8 mouse cellular contexts compared by ENCODE assay signal in the genomic region with DNA sequence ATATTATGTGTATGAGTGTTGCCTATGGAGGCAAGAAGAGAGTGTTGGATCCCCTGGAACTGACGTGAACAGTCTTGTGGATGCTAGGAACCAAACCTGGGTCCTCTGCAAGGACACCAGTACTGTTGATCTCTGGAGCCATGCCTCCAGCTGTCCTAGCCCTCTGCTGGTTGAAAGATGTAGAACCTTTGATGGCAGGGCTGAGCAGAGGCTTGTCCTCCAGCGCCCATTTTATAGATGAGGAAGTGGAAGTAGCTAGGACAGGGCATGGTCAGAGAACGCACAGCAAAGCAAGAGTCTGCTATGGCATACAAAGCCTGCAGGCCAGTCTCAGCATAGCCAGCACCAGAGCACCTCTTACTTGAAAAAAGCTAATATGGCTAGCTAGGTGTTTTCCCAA. TPM values are rescaled to one million over a fixed set of nuclear protein-coding genes. Genes with fewer than 3 reads are reported as not detected.
DNase-seq lines count a peak whose midpoint lies in the region; ATAC-seq and TF ChIP-seq lines count a peak whose summit lies in the region.

No protein-coding gene starts in this region.

- TF ChIP-seq POLR2A in small intestine, adult 2 months (IDR thresholded peaks at IDR 0.05; ENCODE audit: low read depth, low read length), result no peak

- H3K4me1 ChIP-seq in kidney, postnatal 0 days (replicated peaks; ENCODE audit: insufficient read depth, low read length), result peaks cover 8% of the 10 kb centered on the region; the same call in 1 of the 2 replicates
- H3K4me1 ChIP-seq in kidney, embryonic 14.5 days (ENCODE audit: control insufficient read depth, insufficient read depth, low read length), result peaks cover 9% of the 10 kb centered on the region
- peaks cover 18% of the 10 kb centered on the region for H3K4me1 ChIP-seq in small intestine, adult 2 months (ENCODE audit: control insufficient read depth, insufficient read depth, insufficient read length, low read length)
- H3K4me1 ChIP-seq in forebrain, embryonic 10.5 days, result no peaks in the 10 kb centered on the region

- H3K9me3 ChIP-seq in kidney, postnatal 0 days (replicated peaks; ENCODE audit: low read length), result no peaks in the 10 kb centered on the region
- H3K9me3 ChIP-seq in kidney, embryonic 14.5 days (ENCODE audit: control insufficient read depth, low read length), result no peaks in the 10 kb centered on the region
- no peaks in the 10 kb centered on the region for H3K9me3 ChIP-seq in forebrain, embryonic 10.5 days

- no peak overlapping the region for H3K4me3 ChIP-seq in kidney, postnatal 0 days (replicated peaks; ENCODE audit: low read depth, low read length)
- H3K4me3 ChIP-seq in kidney, embryonic 14.5 days (ENCODE audit: low read length), result no peak overlapping the region
- H3K4me3 ChIP-seq in small intestine, adult 2 months (ENCODE audit: low read depth, low read length), result no peak overlapping the region
- no peak overlapping the region for H3K4me3 ChIP-seq in forebrain, embryonic 10.5 days

- H3K4me2 ChIP-seq in kidney, postnatal 0 days (ENCODE audit: low read length), result no peak overlapping the region
- H3K4me2 ChIP-seq in kidney, embryonic 14.5 days (replicated peaks; ENCODE audit: low read depth, low read length), result no peak overlapping the region

- no peak for ATAC-seq in kidney, postnatal 0 days (replicated peaks; ENCODE audit: low FRiP score, low read depth)
- no peak for ATAC-seq in kidney, embryonic 14.5 days (ENCODE audit: low FRiP score, low TSS enrichment)
- peak; percentile 35 to 57; a peak in 3 of 4 replicates for ATAC-seq in hematopoietic stem cell, adult 5-6 weeks (replicated peaks in 1 of 2; ENCODE audit: insufficient read depth in 1 of 2, low FRiP score in 2 of 2, low TSS enrichment in 1 of 2, low read depth in 1 of 2, poor library complexity in 2 of 2, severe bottlenecking in 2 of 2)

- peak; percentile 18 for DNase-seq in kidney, postnatal 0 days (ENCODE audit: low spot score)
- peak; percentile 76 for DNase-seq in T-cell, adult 2 months (ENCODE audit: low spot score)
- no peak for DNase-seq in forebrain, embryonic 10.5 days (ENCODE audit: extremely low spot score, low spot score)
- no peak for DNase-seq in frontal cortex, adult 2 months (ENCODE audit: extremely low spot score in 1 of 2, low spot score in 1 of 2)
- no peak for DNase-seq in ovary, postnatal 36 days (ENCODE audit: low spot score)

- no peak overlapping the region for H3K9ac ChIP-seq in kidney, postnatal 0 days (ENCODE audit: low read depth, low read length)
- H3K9ac ChIP-seq in kidney, embryonic 14.5 days (ENCODE audit: low read depth, low read length), result no peak overlapping the region

- peaks cover 36% of the 10 kb centered on the region; the same call in 1 of the 2 replicates for H3K36me3 ChIP-seq in kidney, postnatal 0 days (ENCODE audit: insufficient read depth, low read length)
- H3K36me3 ChIP-seq in kidney, embryonic 14.5 days (ENCODE audit: control insufficient read depth, insufficient read depth, low read length), result peaks cover 35% of the 10 kb centered on the region
- peaks cover 51% of the 10 kb centered on the region for H3K36me3 ChIP-seq in small intestine, adult 2 months (ENCODE audit: control insufficient read depth, insufficient read depth, low read length)
- peaks cover 88% of the 10 kb centered on the region for H3K36me3 ChIP-seq in forebrain, embryonic 10.5 days (replicated peaks)

- no peaks in the 10 kb centered on the region for H3K27me3 ChIP-seq in kidney, postnatal 0 days (ENCODE audit: insufficient read depth, low read length)
- no peaks in the 10 kb centered on the region for H3K27me3 ChIP-seq in kidney, embryonic 14.5 days (ENCODE audit: control insufficient read depth, insufficient read depth, low read length)
- H3K27me3 ChIP-seq in small intestine, adult 2 months (ENCODE audit: control insufficient read depth, insufficient read depth, low read length), result no peaks in the 10 kb centered on the region
- no peaks in the 10 kb centered on the region for H3K27me3 ChIP-seq in forebrain, embryonic 10.5 days (ENCODE audit: poor library complexity, severe bottlenecking)

- TF ChIP-seq CTCF in kidney, postnatal 0 days (IDR thresholded peaks at IDR 0.05; ENCODE audit: low read depth), result peak; percentile 56
- peak; percentile 76; the same call in 1 of the 2 replicates for TF ChIP-seq CTCF in small intestine, adult 2 months (IDR thresholded peaks at IDR 0.05; ENCODE audit: extremely low read depth, insufficient read length, insufficient replicate concordance, low read depth, low read length)

- no peak overlapping the region for H3K27ac ChIP-seq in kidney, postnatal 0 days
- no peak overlapping the region for H3K27ac ChIP-seq in kidney, embryonic 14.5 days (ENCODE audit: low read depth, low read length)
- no peak overlapping the region for H3K27ac ChIP-seq in small intestine, adult 2 months (ENCODE audit: insufficient read depth, low read depth, low read length)
- H3K27ac ChIP-seq in forebrain, embryonic 10.5 days, result no peak overlapping the region

- WGBS in kidney, postnatal 0 days, result 78% methylated on average over 3 of the region's 3 CpGs
- WGBS in kidney, embryonic 14.5 days, result 83% methylated on average over 3 of the region's 3 CpGs
- WGBS in small intestine, adult 2 months, result 57% methylated on average over 3 of the region's 3 CpGs
- 76% methylated on average over 3 of the region's 3 CpGs for WGBS in forebrain, embryonic 10.5 days

RNA-seq across cellular contexts. Expression of gene Pptc7, which starts 33.9 kb away (rescaled TPM):
- polyA plus RNA-seq in kidney, postnatal 0 days (2015; fragmentation: Nextera tagmentation; extraction: Ambion mirVana), result 10.4 and 12.1 TPM in 2 replicates
- 7.9 and 10.9 TPM in 2 replicates for polyA plus RNA-seq in kidney, embryonic 14.5 days (2014; fragmentation: Nextera tagmentation; extraction: Ambion mirVana)
- total RNA-seq in hematopoietic stem cell, adult 5-6 weeks (2017), result 18.0 and 20.8 TPM in 2 replicates
- 12.5 and 20.1 TPM in 2 replicates for polyA plus RNA-seq in small intestine, adult 2 months (2012; rRNA removed)
- 8.3 and 9.0 TPM in 2 replicates for polyA plus RNA-seq in forebrain, embryonic 10.5 days (2016; fragmentation: Nextera tagmentation; extraction: Ambion mirVana)
- 30.5 and 31.4 TPM in 2 replicates for polyA plus RNA-seq in frontal cortex, adult 2 months (2012; rRNA removed)

RNA-seq across cellular contexts. Expression of gene Rad9b, which starts 35.9 kb away (rescaled TPM):
- polyA plus RNA-seq in kidney, postnatal 0 days (2015; fragmentation: Nextera tagmentation; extraction: Ambion mirVana), result 11.3 and 11.8 TPM in 2 replicates
- polyA plus RNA-seq in kidney, embryonic 14.5 days (2014; fragmentation: Nextera tagmentation; extraction: Ambion mirVana), result 11.4 and 12.2 TPM in 2 replicates
- 14.4 and 24.3 TPM in 2 replicates for total RNA-seq in hematopoietic stem cell, adult 5-6 weeks (2017)
- 0.39 and 0.98 TPM in 2 replicates for polyA plus RNA-seq in small intestine, adult 2 months (2012; rRNA removed)
- 10.7 and 11.0 TPM in 2 replicates for polyA plus RNA-seq in forebrain, embryonic 10.5 days (2016; fragmentation: Nextera tagmentation; extraction: Ambion mirVana)
- 8.7 and 10.8 TPM in 2 replicates for polyA plus RNA-seq in frontal cortex, adult 2 months (2012; rRNA removed)

RNA-seq across cellular contexts. Expression of gene Vps29, which starts 36.1 kb away (rescaled TPM):
- 295 and 301 TPM in 2 replicates for polyA plus RNA-seq in kidney, postnatal 0 days (2015; fragmentation: Nextera tagmentation; extraction: Ambion mirVana)
- polyA plus RNA-seq in kidney, embryonic 14.5 days (2014; fragmentation: Nextera tagmentation; extraction: Ambion mirVana), result 224 and 236 TPM in 2 replicates
- 57.3 and 63.2 TPM in 2 replicates for total RNA-seq in hematopoietic stem cell, adult 5-6 weeks (2017)
- polyA plus RNA-seq in small intestine, adult 2 months (2012; rRNA removed), result 31.4 and 36.6 TPM in 2 replicates
- 187 and 195 TPM in 2 replicates for polyA plus RNA-seq in forebrain, embryonic 10.5 days (2016; fragmentation: Nextera tagmentation; extraction: Ambion mirVana)
- polyA plus RNA-seq in frontal cortex, adult 2 months (2012; rRNA removed), result 188 and 192 TPM in 2 replicates

RNA-seq across cellular contexts. Expression of gene Gpn3, which starts 53.6 kb away (rescaled TPM):
- 64.4 and 64.5 TPM in 2 replicates for polyA plus RNA-seq in kidney, postnatal 0 days (2015; fragmentation: Nextera tagmentation; extraction: Ambion mirVana)
- 77.6 and 82.6 TPM in 2 replicates for polyA plus RNA-seq in kidney, embryonic 14.5 days (2014; fragmentation: Nextera tagmentation; extraction: Ambion mirVana)
- 36.6 and 50.0 TPM in 2 replicates for total RNA-seq in hematopoietic stem cell, adult 5-6 weeks (2017)
- polyA plus RNA-seq in small intestine, adult 2 months (2012; rRNA removed), result 22.4 and 32.6 TPM in 2 replicates
- 84.6 and 92.9 TPM in 2 replicates for polyA plus RNA-seq in forebrain, embryonic 10.5 days (2016; fragmentation: Nextera tagmentation; extraction: Ambion mirVana)
- polyA plus RNA-seq in frontal cortex, adult 2 months (2012; rRNA removed), result 30.4 and 33.0 TPM in 2 replicates

RNA-seq across cellular contexts. Expression of gene Tctn1, which starts 53.8 kb away (rescaled TPM):
- 5.2 and 6.6 TPM in 2 replicates for polyA plus RNA-seq in kidney, postnatal 0 days (2015; fragmentation: Nextera tagmentation; extraction: Ambion mirVana)
- polyA plus RNA-seq in kidney, embryonic 14.5 days (2014; fragmentation: Nextera tagmentation; extraction: Ambion mirVana), result 6.5 and 9.8 TPM in 2 replicates
- total RNA-seq in hematopoietic stem cell, adult 5-6 weeks (2017), result 7.1 and 12.2 TPM in 2 replicates
- polyA plus RNA-seq in small intestine, adult 2 months (2012; rRNA removed), result 5.8 and 12.5 TPM in 2 replicates
- polyA plus RNA-seq in forebrain, embryonic 10.5 days (2016; fragmentation: Nextera tagmentation; extraction: Ambion mirVana), result 5.8 and 6.2 TPM in 2 replicates
- 39.5 and 46.5 TPM in 2 replicates for polyA plus RNA-seq in frontal cortex, adult 2 months (2012; rRNA removed)

Comparison
In these comparisons a context has a peak if more than half of its experiments do, and no peak if none do; other contexts are left out.
1. ATAC-seq: peak in hematopoietic stem cell, adult 5-6 weeks (2 of 2); none in kidney, postnatal 0 days (single experiment) and kidney, embryonic 14.5 days (single experiment).
2. DNase-seq: peak in kidney, postnatal 0 days (single experiment) and T-cell, adult 2 months (single experiment); none in forebrain, embryonic 10.5 days (single experiment), frontal cortex, adult 2 months (0 of 2) and ovary, postnatal 36 days (single experiment).